Mouse (Mus musculus) forebrain, embryonic 16.5 days (tissue): Measurements from ENCODE around the gene Ptbp3. TPM values are rescaled to one million over a fixed set of nuclear protein-coding genes. Genes with fewer than 3 reads are reported as not detected.

Experiments
- ATAC-seq: fragments of 200-750 bp; cut with Nextera tagmentation; 2 replicates; pipeline ENCODE4 v1.8.0; 2017; ENCODE audit warnings: mild to moderate bottlenecking, moderate library complexity
- H3K27ac ChIP-seq: fragments of 300-500 bp; sonication (generic); 2 replicates; pipeline ENCODE4 v1.5.1; 2014; ENCODE audit warnings: low read length, control low read depth
- H3K27me3 ChIP-seq: fragments of 300-500 bp; sonication (generic); replicated peaks from 2 replicates; pipeline ENCODE4 v1.6.1; 2014; ENCODE audit warnings: low read length; ENCODE audit not compliant: control insufficient read depth, insufficient read depth
- H3K36me3 ChIP-seq: fragments of 300-500 bp; sonication (generic); 2 replicates; pipeline ENCODE4 v1.6.1; 2014; ENCODE audit not compliant: control insufficient read depth, insufficient read depth
- H3K4me1 ChIP-seq: fragments of 300-500 bp; sonication (generic); replicated peaks from 2 replicates; pipeline ENCODE4 v1.6.1; 2014; ENCODE audit warnings: low read length; ENCODE audit not compliant: control insufficient read depth, insufficient read depth
- H3K4me2 ChIP-seq: fragments of 300-500 bp; sonication (generic); 2 replicates; pipeline ENCODE4 v1.6.1; 2014; ENCODE audit warnings: mild to moderate bottlenecking, low read length, control low read depth
- H3K4me3 ChIP-seq: fragments of 300-500 bp; sonication (generic); replicated peaks from 2 replicates; pipeline ENCODE4 v1.5.1; 2014; ENCODE audit warnings: mild to moderate bottlenecking, low read length, control low read depth
- H3K9ac ChIP-seq: fragments of 300-500 bp; sonication (generic); replicated peaks from 2 replicates; pipeline ENCODE4 v1.6.1; 2014; ENCODE audit warnings: low read depth, low read length, control low read depth
- H3K9me3 ChIP-seq: fragments of 300-500 bp; sonication (generic); 2 replicates; pipeline ENCODE4 v1.6.1; 2016; ENCODE audit warnings: low read length; ENCODE audit not compliant: control insufficient read depth
- WGBS: fragments of 180-500 bp; shearing (Covaris S2); extraction: QIAGEN DNeasy Blood & Tissue Kit; methylation state at CpG from one replicate; pipeline ENCODE4 v1.1.7; 2014; 5-methylcytosine and 5-hydroxymethylcytosine counted together
- polyA plus RNA-seq: library from polyadenylated mRNA; unstranded; fragments of >200 nt; fragmentation: Nextera tagmentation; extraction: Ambion mirVana; gene quantifications from 2 replicates; pipeline ENCODE4 v1.2.1, GENCODE M21; 2015

Ptbp3 gene
- polyA plus RNA-seq, 1 experiment from 2014 or later: 15.9 TPM

- H3K9me3 ChIP-seq: no peaks in the 10 kb centered on the region
- no peaks in the 10 kb centered on the region for H3K36me3 ChIP-seq
- peaks cover 4% of the 10 kb centered on the region for H3K4me1 ChIP-seq
- peak overlapping the region; percentile 89 for H3K9ac ChIP-seq
- no peak overlapping the region for H3K27ac ChIP-seq
- H3K4me3 ChIP-seq: peak overlapping the region; percentile 90
- no peaks in the 10 kb centered on the region for H3K27me3 ChIP-seq
- 6% methylated on average over 18 of the region's 18 CpGs for WGBS
- no peak for ATAC-seq
- peak overlapping the region; percentile 82 for H3K4me2 ChIP-seq
Observed at GRCm38 (mm10) chr4:59548011-59548559, 1.1 kb downstream of the Ptbp3 start.

DNA sequence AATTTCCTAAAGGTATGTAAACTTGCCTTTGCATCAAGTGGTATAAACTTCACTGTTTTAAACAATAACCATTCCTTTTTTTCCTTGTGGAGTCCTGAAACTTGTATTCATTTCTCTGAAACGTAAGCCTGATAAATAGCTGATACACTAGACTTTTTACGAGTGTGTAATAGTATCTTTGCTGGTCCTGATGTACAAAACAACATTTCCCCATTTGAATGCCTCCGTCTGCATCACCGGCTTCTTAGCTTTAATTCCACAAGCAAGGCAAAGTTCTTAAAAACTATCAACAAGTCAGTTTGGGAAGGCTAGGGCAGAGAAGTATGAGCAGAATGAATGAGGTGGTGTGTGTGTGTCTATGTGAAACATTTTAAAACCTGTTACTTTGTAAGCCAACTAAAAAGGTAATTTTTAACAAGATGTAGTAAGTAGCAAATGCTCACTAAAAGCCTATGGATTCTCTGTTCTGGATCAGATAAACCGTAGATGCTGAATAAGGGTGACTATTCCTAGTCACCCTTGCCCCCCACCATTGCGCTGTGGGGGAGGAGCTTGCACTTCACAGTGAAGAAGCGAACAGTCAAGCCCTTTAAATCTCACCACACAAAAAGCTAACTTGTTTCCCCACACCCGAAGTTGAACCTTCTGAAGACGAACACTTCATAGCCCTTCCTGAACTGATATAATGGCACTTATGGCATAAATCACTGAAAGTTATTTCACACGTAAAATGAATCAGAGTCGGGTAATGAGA is 1.9 kb downstream of the Ptbp3 start:
- Histone ChIP-seq H3K9ac (no peak overlapping the region), H3K4me3 (peak overlapping the region; percentile 90), H3K27me3 (no peaks in the 10 kb centered on the region), H3K4me2 (peak overlapping the region; percentile 82), H3K36me3 (no peaks in the 10 kb centered on the region), H3K9me3 (no peaks in the 10 kb centered on the region), H3K4me1 (peaks cover 4% of the 10 kb centered on the region), H3K27ac (no peak overlapping the region)
- ATAC-seq: no peak
- WGBS: 35% methylated on average over 11 of the region's 11 CpGs

- Histone ChIP-seq H3K27ac (no peak overlapping the region), H3K4me3 (no peak overlapping the region), H3K9me3 (no peaks in the 10 kb centered on the region), H3K27me3 (no peaks in the 10 kb centered on the region), H3K36me3 (no peaks in the 10 kb centered on the region), H3K9ac (no peak overlapping the region), H3K4me2 (no peak overlapping the region), H3K4me1 (peaks cover 4% of the 10 kb centered on the region)
- WGBS: 73% methylated on average over 7 of the region's 7 CpGs
- ATAC-seq: no peak
Observed at GRCm38 (mm10) chr4:59546285-59547071, 2.7 kb downstream of the Ptbp3 start.

DNA sequence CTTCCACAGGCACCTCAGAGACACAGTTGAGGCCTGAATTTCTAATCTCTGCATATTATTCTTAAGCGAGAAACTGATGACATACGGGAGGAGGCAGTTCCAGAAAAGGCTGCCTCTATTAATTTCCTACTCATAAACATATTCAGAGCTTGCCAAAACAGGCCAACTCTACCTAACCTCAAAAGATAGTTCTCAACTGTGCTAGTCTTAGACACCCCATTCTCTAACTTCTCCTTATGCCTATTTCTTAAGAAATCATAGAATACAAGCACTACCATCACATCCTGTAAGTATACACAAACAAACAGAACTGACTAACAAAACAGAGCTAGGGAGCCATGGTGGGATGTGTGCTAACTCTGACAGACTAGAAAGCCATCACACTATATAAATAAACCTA is 4.5 kb downstream of the Ptbp3 start:
- no peak overlapping the region for H3K27ac ChIP-seq
- H3K4me1 ChIP-seq: peaks cover 4% of the 10 kb centered on the region
- H3K27me3 ChIP-seq: no peaks in the 10 kb centered on the region
- no peak overlapping the region for H3K9ac ChIP-seq
- H3K4me2 ChIP-seq: no peak overlapping the region
- no peak overlapping the region for H3K4me3 ChIP-seq
- no peaks in the 10 kb centered on the region for H3K9me3 ChIP-seq
- WGBS: 81% methylated on average over 2 of the region's 2 CpGs
- H3K36me3 ChIP-seq: no peaks in the 10 kb centered on the region
- no peak for ATAC-seq

GRCm38 (mm10) chr4:59543006-59543405 is 6.2 kb downstream of the Ptbp3 start:
- Histone ChIP-seq H3K4me3 (no peak overlapping the region), H3K36me3 (no peaks in the 10 kb centered on the region), H3K4me2 (no peak overlapping the region), H3K4me1 (peaks cover 4% of the 10 kb centered on the region), H3K9ac (no peak overlapping the region), H3K9me3 (no peaks in the 10 kb centered on the region), H3K27me3 (no peaks in the 10 kb centered on the region), H3K27ac (no peak overlapping the region)
- no peak for ATAC-seq

DNA sequence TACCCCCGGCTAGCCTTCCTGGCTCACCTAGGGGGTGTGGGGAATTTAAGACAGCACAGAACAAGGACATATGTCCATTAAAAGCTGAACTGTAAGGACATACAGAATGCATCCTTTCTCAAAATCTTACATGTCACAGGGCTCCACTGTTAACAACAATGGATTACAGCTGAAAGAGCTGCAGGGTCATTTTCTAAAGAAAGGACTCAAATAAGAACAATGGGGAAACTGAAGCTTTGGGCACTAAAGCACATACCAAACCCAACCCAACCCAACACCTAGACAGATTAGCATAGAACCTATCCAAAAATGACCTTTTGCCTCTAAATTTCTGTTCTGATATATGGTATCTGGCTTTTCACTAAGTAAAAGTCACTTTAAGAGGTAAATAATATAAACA is 12.9 kb downstream of the Ptbp3 start:
- Histone ChIP-seq H3K9ac (no peak overlapping the region), H3K27ac (no peak overlapping the region), H3K4me2 (no peak overlapping the region), H3K27me3 (no peaks in the 10 kb centered on the region), H3K4me3 (no peak overlapping the region), H3K4me1 (no peaks in the 10 kb centered on the region), H3K9me3 (no peaks in the 10 kb centered on the region), H3K36me3 (no peaks in the 10 kb centered on the region)
- ATAC-seq: no peak
- 91% methylated on average over 1 of the region's 1 CpGs for WGBS

DNA sequence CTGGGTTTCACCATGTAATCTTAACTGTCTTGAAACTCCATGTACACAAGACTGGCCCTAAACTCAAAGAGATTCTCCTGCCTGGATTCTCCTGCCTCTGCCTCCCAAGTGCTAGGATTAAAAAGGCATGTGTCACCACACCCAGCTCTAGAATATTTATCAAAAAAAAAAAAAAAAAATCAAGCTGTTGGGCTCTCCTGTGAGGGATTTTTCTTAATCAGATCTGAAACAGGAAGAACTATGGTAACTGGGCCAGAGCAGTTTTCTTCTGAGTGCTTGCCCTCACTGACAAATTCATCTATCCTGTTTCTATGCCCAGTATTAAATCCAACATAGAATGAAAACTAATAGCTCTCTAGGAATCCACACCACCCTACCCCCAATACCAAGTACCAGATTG is 13.5 kb downstream of the Ptbp3 start:
- Histone ChIP-seq H3K27me3 (no peaks in the 10 kb centered on the region), H3K27ac (no peak overlapping the region), H3K4me1 (no peaks in the 10 kb centered on the region), H3K9me3 (no peaks in the 10 kb centered on the region), H3K4me2 (no peak overlapping the region), H3K36me3 (no peaks in the 10 kb centered on the region), H3K4me3 (no peak overlapping the region), H3K9ac (no peak overlapping the region)
- no peak for ATAC-seq

DNA sequence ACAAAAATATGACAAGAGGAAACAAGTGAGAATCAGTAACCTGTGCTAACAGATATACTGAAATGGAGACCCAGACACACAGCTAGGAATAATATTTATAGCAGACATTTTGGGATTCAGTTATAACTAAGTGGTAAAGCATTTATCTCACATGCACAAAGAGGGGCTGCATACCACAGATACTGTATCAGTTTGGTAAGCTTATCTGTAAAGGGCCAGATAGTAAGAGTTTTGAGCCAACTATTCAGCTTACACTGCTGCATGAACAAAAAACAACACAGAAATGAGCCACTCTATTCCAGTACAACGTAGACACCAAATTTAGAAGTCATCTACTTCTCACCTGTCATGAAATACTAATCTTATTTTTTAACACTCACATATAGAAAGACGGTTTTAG is 15.9 kb downstream of the Ptbp3 start:
- H3K4me1 ChIP-seq: no peaks in the 10 kb centered on the region
- WGBS: 88% methylated on average over 2 of the region's 2 CpGs
- no peak for ATAC-seq
- H3K36me3 ChIP-seq: no peaks in the 10 kb centered on the region
- H3K9me3 ChIP-seq: no peaks in the 10 kb centered on the region
- H3K27me3 ChIP-seq: no peaks in the 10 kb centered on the region
- H3K4me3 ChIP-seq: no peak overlapping the region
- no peak overlapping the region for H3K9ac ChIP-seq
- no peak overlapping the region for H3K27ac ChIP-seq
- H3K4me2 ChIP-seq: no peak overlapping the region

GRCm38 (mm10) chr4:59531172-59531571 is 18.0 kb downstream of the Ptbp3 start:
- 57% methylated on average over 1 of the region's 1 CpGs for WGBS

More at GRCm38 (mm10) chr4:59531172-59531571, 18.0 kb downstream of the Ptbp3 start:
- H3K36me3 ChIP-seq: no peaks in the 10 kb centered on the region
- no peaks in the 10 kb centered on the region for H3K9me3 ChIP-seq
- no peak for ATAC-seq
- H3K4me2 ChIP-seq: no peak overlapping the region
- no peaks in the 10 kb centered on the region for H3K4me1 ChIP-seq
- H3K4me3 ChIP-seq: no peak overlapping the region
- no peak overlapping the region for H3K9ac ChIP-seq
- H3K27ac ChIP-seq: no peak overlapping the region
- no peaks in the 10 kb centered on the region for H3K27me3 ChIP-seq
